Mouse (Mus musculus) midbrain, embryonic 16.5 days (tissue): ENCODE measurements around the gene Abr. TPM values are rescaled to one million over a fixed set of nuclear protein-coding genes. Genes with fewer than 3 reads are reported as not detected.

Experiments used
- ATAC-seq: fragments of 200-750 bp; cut with Nextera tagmentation; 2 replicates; pipeline ENCODE4 v1.8.0; 2017; ENCODE audit warnings: moderate TSS enrichment
- H3K27ac ChIP-seq: fragments of 300-500 bp; sonication (generic); 2 replicates; pipeline ENCODE4 v1.5.1; 2014; ENCODE audit warnings: mild to moderate bottlenecking, low read length, mixed read lengths
- H3K27me3 ChIP-seq: fragments of 300-500 bp; sonication (generic); 2 replicates; pipeline ENCODE4 v1.6.1; 2014; ENCODE audit warnings: low read depth, low read length, mixed read lengths; ENCODE audit not compliant: control insufficient read depth, insufficient read depth
- H3K36me3 ChIP-seq: fragments of 300-500 bp; sonication (generic); 2 replicates; pipeline ENCODE4 v1.6.1; 2014; ENCODE audit warnings: mild to moderate bottlenecking, low read length, moderate library complexity, mixed read lengths; ENCODE audit not compliant: control insufficient read depth, insufficient read depth
- H3K4me1 ChIP-seq: fragments of 300-500 bp; sonication (generic); 2 replicates; pipeline ENCODE4 v1.6.1; 2014; ENCODE audit warnings: mild to moderate bottlenecking, low read length, mixed read lengths; ENCODE audit not compliant: control insufficient read depth, insufficient read depth
- H3K4me2 ChIP-seq: fragments of 300-500 bp; sonication (generic); 2 replicates; pipeline ENCODE4 v1.6.1; 2014; ENCODE audit warnings: mild to moderate bottlenecking, low read length, mixed read lengths
- H3K4me3 ChIP-seq: fragments of 300-500 bp; sonication (generic); 2 replicates; pipeline ENCODE4 v1.5.1; 2014; ENCODE audit warnings: low read depth, mild to moderate bottlenecking, low read length, moderate library complexity, mixed read lengths
- H3K9ac ChIP-seq: fragments of 300-500 bp; sonication (generic); 2 replicates; pipeline ENCODE4 v1.6.1; 2014; ENCODE audit warnings: low read depth, low read length, mixed read lengths
- H3K9me3 ChIP-seq: fragments of 300-500 bp; sonication (generic); replicated peaks from 2 replicates; pipeline ENCODE4 v1.6.1; 2014; ENCODE audit warnings: mild to moderate bottlenecking, low read length, mixed read lengths; ENCODE audit not compliant: control insufficient read depth, poor library complexity, severe bottlenecking
- WGBS: fragments of 180-500 bp; shearing (Covaris S2); extraction: QIAGEN DNeasy Blood & Tissue Kit; methylation state at CpG from one replicate; pipeline ENCODE4 v1.1.7; 2014; 5-methylcytosine and 5-hydroxymethylcytosine counted together
- polyA plus RNA-seq: library from polyadenylated mRNA; unstranded; fragments of >200 nt; fragmentation: Nextera tagmentation; extraction: Ambion mirVana; gene quantifications from 2 replicates; pipeline ENCODE4 v1.2.1, GENCODE M21; 2015

Gene Abr
- polyA plus RNA-seq, 1 experiment from 2014 or later, result 110 TPM

DNA sequence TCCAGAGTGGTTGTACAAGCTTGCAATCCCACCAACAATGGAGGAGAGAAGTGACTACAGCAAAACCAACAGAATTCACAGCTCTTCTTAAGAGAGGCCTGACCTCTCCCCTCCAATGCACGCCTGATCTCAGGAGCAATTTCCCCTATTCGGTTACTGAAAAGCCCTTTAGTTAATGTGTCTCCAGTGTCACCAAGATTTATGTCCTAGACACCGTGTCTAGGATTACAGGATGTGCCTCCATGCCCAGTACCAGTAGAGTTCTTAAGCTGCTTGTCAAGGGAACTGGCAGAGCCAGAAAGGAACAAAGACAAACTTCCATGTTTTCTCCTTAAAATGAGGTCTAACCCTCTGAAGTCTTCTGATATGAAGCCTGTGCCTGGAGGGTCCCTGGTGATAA lies 36.0 kb downstream of the Abr start:
- Histone ChIP-seq H3K36me3 (no peaks in the 10 kb centered on the region), H3K4me3 (no peak overlapping the region), H3K27me3 (no peaks in the 10 kb centered on the region), H3K27ac (no peak overlapping the region), H3K4me2 (no peak overlapping the region), H3K4me1 (no peaks in the 10 kb centered on the region), H3K9me3 (no peaks in the 10 kb centered on the region), H3K9ac (no peak overlapping the region)
- no peak for ATAC-seq
- 79% methylated on average over 3 of the region's 3 CpGs for WGBS

DNA sequence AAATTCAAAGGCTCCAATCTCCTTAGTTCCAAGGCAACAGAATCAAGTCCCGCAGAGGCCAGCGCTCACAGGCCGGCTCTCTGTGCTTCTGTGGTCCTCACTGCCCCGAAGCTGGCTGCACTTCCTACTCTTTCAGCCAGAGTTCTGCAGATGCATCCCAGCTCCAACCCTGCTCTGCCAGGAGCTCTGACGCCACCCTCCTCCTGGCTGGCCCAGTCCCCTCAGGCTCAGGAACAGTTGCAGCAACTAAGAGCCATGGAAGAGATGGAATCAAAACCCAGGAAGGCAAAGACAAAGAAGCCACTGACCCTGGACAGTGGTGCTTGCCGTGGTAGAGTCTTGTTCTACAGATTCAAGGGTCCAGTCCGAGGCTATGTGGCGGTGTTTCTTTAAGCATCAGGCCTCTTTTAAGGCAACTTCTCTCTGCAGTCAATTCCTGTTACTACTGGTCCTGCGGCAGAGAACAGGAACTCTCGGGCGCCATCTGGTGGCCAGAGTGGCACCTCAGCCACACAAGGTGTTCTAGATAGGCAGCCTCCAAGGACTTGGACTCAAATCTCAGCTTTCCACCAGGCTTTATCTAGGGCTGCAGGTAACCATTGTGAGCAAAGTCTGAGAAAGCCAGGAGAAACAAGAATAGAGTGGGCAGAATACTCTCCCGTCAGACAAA lies 44.4 kb downstream of the Abr start:
- no peaks in the 10 kb centered on the region for H3K9me3 ChIP-seq
- no peak overlapping the region for H3K9ac ChIP-seq
- H3K4me3 ChIP-seq, result no peak overlapping the region
- WGBS, result 28% methylated on average over 12 of the region's 12 CpGs
- peak; percentile 77 for ATAC-seq
- no peaks in the 10 kb centered on the region for H3K36me3 ChIP-seq
- H3K27me3 ChIP-seq, result no peaks in the 10 kb centered on the region
- H3K4me2 ChIP-seq, result no peak overlapping the region
- H3K27ac ChIP-seq, result no peak overlapping the region
- no peaks in the 10 kb centered on the region for H3K4me1 ChIP-seq

DNA sequence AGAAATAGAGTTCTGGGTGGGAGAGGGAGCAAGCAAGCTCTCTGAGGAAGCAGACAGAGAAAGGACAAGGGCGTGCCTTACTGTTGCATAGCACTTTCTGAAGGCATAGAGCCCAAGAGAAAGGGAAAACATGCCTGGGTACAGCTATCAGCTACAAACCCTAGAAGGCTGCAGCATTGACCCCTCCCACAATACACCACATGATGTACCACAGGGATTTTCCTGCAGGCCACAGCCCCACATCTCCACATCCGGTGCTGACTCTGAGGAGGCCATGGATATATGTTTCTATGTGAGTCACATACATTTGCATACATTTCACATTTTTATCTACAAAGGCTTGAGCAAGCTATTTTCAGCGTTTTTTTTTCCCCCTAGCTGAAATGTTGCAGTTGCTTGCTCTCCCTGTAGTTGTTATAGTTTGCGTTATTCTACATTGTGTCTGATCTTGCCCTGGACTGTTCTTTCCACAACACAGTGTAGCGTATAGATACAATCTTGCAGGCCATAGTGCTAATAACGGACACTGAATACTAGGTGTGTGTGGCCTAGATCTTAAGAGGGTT lies 49.2 kb downstream of the Abr start:
- WGBS, result 81% methylated on average over 6 of the region's 6 CpGs
- H3K9me3 ChIP-seq, result no peaks in the 10 kb centered on the region
- no peaks in the 10 kb centered on the region for H3K27me3 ChIP-seq
- no peak overlapping the region for H3K4me2 ChIP-seq
- no peaks in the 10 kb centered on the region for H3K36me3 ChIP-seq
- no peak overlapping the region for H3K27ac ChIP-seq
- no peak overlapping the region for H3K9ac ChIP-seq
- no peak for ATAC-seq
- no peak overlapping the region for H3K4me3 ChIP-seq
- peaks cover 23% of the 10 kb centered on the region for H3K4me1 ChIP-seq

DNA sequence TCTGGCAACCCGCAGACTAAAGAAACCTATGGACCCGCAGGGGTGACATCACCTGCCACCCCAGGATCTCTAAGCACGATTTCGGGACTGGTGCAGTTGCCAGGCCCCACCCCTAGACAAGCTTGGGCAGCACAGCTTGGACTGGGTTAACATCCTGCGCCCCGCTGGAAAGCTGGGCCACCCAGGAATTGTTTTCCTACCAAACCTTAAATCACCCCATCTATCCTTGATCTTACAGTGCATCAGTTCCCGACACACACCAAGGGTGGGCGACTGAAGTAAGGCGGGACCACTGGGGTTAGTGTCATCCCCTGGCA lies 50.5 kb downstream of the Abr start:
- H3K36me3 ChIP-seq, result no peaks in the 10 kb centered on the region
- peak; percentile 18; the same call in 1 of the 2 replicates for ATAC-seq
- H3K27me3 ChIP-seq, result no peaks in the 10 kb centered on the region
- H3K4me2 ChIP-seq, result peak overlapping the region; percentile 84
- peak overlapping the region; percentile 88 for H3K9ac ChIP-seq
- 3% methylated on average over 9 of the region's 9 CpGs for WGBS
- peak overlapping the region; percentile 75 for H3K27ac ChIP-seq
- peaks cover 23% of the 10 kb centered on the region for H3K4me1 ChIP-seq
- H3K4me3 ChIP-seq, result peak overlapping the region; percentile 80
- no peaks in the 10 kb centered on the region for H3K9me3 ChIP-seq

DNA sequence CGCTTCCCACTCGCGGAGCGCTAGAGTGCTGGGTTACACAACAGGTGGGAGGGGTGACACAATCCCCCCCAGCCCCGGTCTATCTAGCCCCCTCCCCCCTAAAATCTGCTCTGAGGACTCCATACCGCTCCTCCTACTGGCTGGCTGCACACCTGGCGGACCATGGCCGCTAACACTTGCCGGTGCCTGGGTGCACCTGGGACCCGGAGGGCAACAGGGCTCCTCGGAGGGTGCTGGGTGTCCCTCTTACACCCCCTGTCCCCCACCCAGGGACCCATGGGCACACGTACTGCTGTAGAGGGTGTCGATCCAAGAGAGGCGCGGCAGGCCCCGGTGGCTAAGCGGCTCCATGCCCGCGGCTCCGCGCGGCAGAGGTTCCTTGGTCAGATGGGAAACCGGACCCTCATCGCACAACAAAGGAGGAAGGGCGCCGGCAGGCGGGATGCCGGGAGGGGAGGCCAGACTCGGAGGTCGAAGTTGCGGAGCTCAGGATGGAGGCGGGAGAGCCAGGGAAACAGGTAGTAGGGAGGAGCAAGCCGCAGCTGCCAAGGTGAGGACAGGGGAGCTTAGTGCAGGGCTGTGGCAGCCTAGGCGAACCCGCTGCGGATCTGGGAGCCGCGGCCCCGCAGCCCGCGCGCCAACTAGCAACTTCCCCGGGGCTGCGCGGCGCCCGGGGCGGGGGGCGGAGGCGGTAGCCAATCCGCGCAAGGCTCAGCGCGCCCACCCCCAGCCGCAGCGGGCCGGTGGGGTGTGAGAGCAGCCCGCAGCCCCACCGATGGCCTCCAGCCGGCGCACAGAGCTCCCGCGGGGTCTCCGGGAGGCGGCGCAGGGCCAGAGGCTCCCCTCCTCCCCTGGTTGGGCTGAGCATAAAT lies 51.1 kb downstream of the Abr start:
- no peaks in the 10 kb centered on the region for H3K27me3 ChIP-seq
- H3K27ac ChIP-seq, result peak overlapping the region; percentile 75
- peak overlapping the region; percentile 80 for H3K4me3 ChIP-seq
- H3K36me3 ChIP-seq, result no peaks in the 10 kb centered on the region
- peaks cover 23% of the 10 kb centered on the region for H3K4me1 ChIP-seq
- H3K4me2 ChIP-seq, result peak overlapping the region; percentile 84
- WGBS, result 1% methylated on average over 60 of the region's 66 CpGs
- no peaks in the 10 kb centered on the region for H3K9me3 ChIP-seq
- peak overlapping the region; percentile 88 for H3K9ac ChIP-seq
- peak; percentile 77 for ATAC-seq

DNA sequence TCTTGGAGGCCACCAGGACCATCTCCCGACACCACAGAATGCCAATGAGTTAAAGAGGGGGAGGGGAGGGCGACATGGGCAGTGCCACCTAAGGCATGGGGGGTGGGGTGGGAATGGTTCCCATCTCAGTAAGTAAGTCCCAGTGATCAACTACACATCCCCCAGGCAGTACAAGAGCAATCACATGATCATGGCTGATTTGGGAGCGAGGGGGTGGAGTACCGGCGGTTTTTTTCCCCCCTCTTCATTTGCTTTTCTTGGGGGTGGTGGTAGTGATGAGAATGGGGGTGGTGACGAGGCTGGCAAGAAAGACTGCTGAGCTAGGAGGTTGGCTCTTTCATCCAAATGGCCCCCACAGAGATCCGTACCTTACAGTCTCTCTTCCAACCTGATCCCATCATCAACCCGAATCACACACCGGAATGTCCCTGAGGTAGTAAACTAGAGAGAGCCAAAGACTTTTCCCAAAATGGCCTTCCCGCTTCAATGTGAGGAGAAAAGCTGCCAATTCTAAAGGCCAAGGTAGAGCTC lies 51.8 kb downstream of the Abr start:
- Histone ChIP-seq H3K4me1 (peaks cover 23% of the 10 kb centered on the region), H3K4me3 (peak overlapping the region; percentile 80), H3K4me2 (peak overlapping the region; percentile 84), H3K9ac (peak overlapping the region; percentile 88), H3K27ac (peak overlapping the region; percentile 75), H3K27me3 (no peaks in the 10 kb centered on the region), H3K36me3 (no peaks in the 10 kb centered on the region), H3K9me3 (no peaks in the 10 kb centered on the region)
- ATAC-seq, result peak; percentile 15; the same call in 1 of the 2 replicates
- 4% methylated on average over 10 of the region's 10 CpGs for WGBS

DNA sequence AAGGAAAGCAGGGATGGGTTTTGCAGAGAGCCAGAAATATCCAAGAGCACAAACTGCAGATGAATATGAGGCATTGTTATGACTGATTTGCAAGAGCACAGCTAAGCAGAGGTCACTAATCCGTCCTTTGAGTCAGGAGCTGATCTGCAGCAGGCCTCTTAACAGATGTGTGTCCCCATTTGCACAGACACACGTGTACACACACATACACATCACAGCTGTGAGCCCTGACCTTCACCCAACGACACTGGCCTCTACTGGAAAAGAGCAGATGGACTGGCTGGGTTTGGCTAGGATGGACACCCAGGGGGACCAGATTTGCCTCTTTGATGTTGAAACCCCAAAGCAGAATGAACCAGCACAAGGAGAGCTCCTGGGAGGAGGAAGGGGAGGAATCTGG lies 52.7 kb downstream of the Abr start:
- H3K27me3 ChIP-seq, result no peaks in the 10 kb centered on the region
- H3K27ac ChIP-seq, result peak overlapping the region; percentile 30; the same call in 1 of the 2 replicates
- H3K9ac ChIP-seq, result peak overlapping the region; percentile 88
- WGBS, result 17% methylated on average over 3 of the region's 3 CpGs
- ATAC-seq, result no peak
- peak overlapping the region; percentile 80 for H3K4me3 ChIP-seq
- no peaks in the 10 kb centered on the region for H3K36me3 ChIP-seq
- peaks cover 23% of the 10 kb centered on the region for H3K4me1 ChIP-seq
- peak overlapping the region; percentile 84 for H3K4me2 ChIP-seq
- no peaks in the 10 kb centered on the region for H3K9me3 ChIP-seq

DNA sequence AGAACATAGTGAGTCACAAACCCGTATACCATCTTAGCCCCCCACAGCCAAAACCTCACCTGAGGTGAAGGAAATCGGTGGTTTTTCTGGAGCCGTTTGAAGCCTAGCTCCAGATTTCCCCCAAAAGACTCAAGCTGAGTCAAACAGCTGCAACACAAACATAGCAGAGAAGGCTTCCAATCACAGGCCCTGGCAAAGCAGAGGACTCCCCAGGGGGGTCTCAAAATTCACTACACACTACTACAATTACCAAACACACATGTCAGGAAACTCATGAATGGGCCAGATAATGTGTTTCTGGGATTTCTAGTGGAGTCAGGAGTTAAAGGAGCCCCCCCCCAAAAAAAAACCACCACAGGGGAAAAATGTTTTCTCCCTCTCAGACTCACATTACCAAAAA lies 56.0 kb downstream of the Abr start:
- Histone ChIP-seq H3K9me3 (no peaks in the 10 kb centered on the region), H3K36me3 (no peaks in the 10 kb centered on the region), H3K27ac (no peak overlapping the region), H3K4me1 (peaks cover 22% of the 10 kb centered on the region), H3K4me2 (no peak overlapping the region), H3K27me3 (no peaks in the 10 kb centered on the region), H3K4me3 (no peak overlapping the region), H3K9ac (no peak overlapping the region)
- no peak for ATAC-seq
- WGBS, result 63% methylated on average over 3 of the region's 3 CpGs

DNA sequence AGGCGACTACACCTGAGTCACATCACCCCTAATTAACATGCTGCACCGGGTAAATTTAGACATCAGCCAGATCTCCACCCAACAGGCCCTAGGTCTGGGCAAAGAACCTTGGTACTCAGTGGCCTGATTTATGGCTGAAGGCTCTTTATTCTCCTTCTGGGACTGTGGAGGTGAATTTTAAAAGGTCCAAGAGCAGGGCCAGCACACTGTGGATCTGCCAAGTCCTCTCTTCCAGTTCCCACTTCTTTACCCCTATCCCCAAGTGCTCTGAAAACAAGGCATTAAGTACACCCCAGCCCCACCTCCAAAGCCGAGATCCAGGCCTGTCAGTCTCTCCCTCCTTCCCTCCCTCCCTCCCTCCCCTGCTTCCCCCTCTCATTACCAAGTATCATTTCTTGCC lies 59.5 kb downstream of the Abr start:
- no peak overlapping the region for H3K27ac ChIP-seq
- H3K4me1 ChIP-seq, result 0 out of 2 replicates have a peak, but pooled peaks cover 5% of the 10 kb centered on the region
- H3K9ac ChIP-seq, result no peak overlapping the region
- WGBS, result 44% methylated on average over 3 of the region's 3 CpGs
- no peak overlapping the region for H3K4me2 ChIP-seq
- ATAC-seq, result no peak
- H3K36me3 ChIP-seq, result no peaks in the 10 kb centered on the region
- no peak overlapping the region for H3K4me3 ChIP-seq
- H3K9me3 ChIP-seq, result no peaks in the 10 kb centered on the region
- H3K27me3 ChIP-seq, result no peaks in the 10 kb centered on the region
